Mouse (Mus musculus): ENCODE measurements around the gene Pdcd4.

Pdcd4 gene

GRCm38 (mm10) chr19:53872994-53873713 is 18.9 kb upstream of the Pdcd4 start:
- DNase-seq = no peak

- no peak for DNase-seq
These were observed 16.8 kb upstream of the Pdcd4 start for GRCm38 (mm10) chr19:53875246-53875645.

- DNase-seq = no peak
These were observed 14.3 kb upstream of the Pdcd4 start for GRCm38 (mm10) chr19:53877779-53878178.

- DNase-seq = no peak
These were observed 11.6 kb upstream of the Pdcd4 start for GRCm38 (mm10) chr19:53880460-53880859.

- DNase-seq = no peak
These were observed 10.2 kb upstream of the Pdcd4 start for GRCm38 (mm10) chr19:53881786-53882185.

GRCm38 (mm10) chr19:53885450-53885849 is 6.6 kb upstream of the Pdcd4 start:
- DNase-seq = no peak

GRCm38 (mm10) chr19:53886576-53887370 is 5.3 kb upstream of the Pdcd4 start:
- no peak for DNase-seq

- DNase-seq = no peak
These were observed 4.2 kb upstream of the Pdcd4 start for GRCm38 (mm10) chr19:53887822-53888221.

- no peak for DNase-seq
These were observed 3.7 kb upstream of the Pdcd4 start for GRCm38 (mm10) chr19:53888331-53888730.

- DNase-seq = no peak
These were observed 2.5 kb upstream of the Pdcd4 start for GRCm38 (mm10) chr19:53889555-53889954.

- DNase-seq = no peak
These were observed 1.8 kb upstream of the Pdcd4 start for GRCm38 (mm10) chr19:53890274-53890673.

GRCm38 (mm10) chr19:53890781-53891251 is 1.2 kb upstream of the Pdcd4 start:
- DNase-seq = no peak

- DNase-seq = no peak
These were observed 462 bp upstream of the Pdcd4 start for GRCm38 (mm10) chr19:53891569-53891968.

GRCm38 (mm10) chr19:53892838-53893359 is 868 bp downstream of the Pdcd4 start:
- DNase-seq = no peak

- no peak for DNase-seq
These were observed 1.7 kb downstream of the Pdcd4 start for GRCm38 (mm10) chr19:53893711-53894171.

- DNase-seq = no peak
These were observed 2.6 kb downstream of the Pdcd4 start for GRCm38 (mm10) chr19:53894538-53895121.

GRCm38 (mm10) chr19:53898046-53898445 is 6.0 kb downstream of the Pdcd4 start:
- DNase-seq = no peak

- no peak for DNase-seq
These were observed 6.5 kb downstream of the Pdcd4 start for GRCm38 (mm10) chr19:53898498-53898897.

GRCm38 (mm10) chr19:53898970-53899900 is 7.2 kb downstream of the Pdcd4 start:
- no peak for DNase-seq

- no peak for DNase-seq
These were observed 8.0 kb downstream of the Pdcd4 start for GRCm38 (mm10) chr19:53899941-53900610.

GRCm38 (mm10) chr19:53901931-53902738 is 10.1 kb downstream of the Pdcd4 start:
- no peak for DNase-seq

Data from right cerebral cortex, adult 18-20 months (tissue).